Mouse (Mus musculus) forebrain, embryonic 13.5 days (tissue): ENCODE results near the gene Carm1. TPM values are rescaled to one million over a fixed set of nuclear protein-coding genes. Genes with fewer than 3 reads are reported as not detected.
A peak's percentile ranks its signal among the peaks of the same experiment; 100 is the strongest.

Experiments
- ATAC-seq: fragments of 200-750 bp; cut with Nextera tagmentation; 2 replicates; pipeline ENCODE4 v1.8.0; 2017
- H3K27ac ChIP-seq: fragments of 300-500 bp; sonication (generic); 2 replicates; pipeline ENCODE4 v1.5.1; 2015; ENCODE audit warnings: inconsistent platforms, mild to moderate bottlenecking, moderate library complexity
- H3K27me3 ChIP-seq: fragments of 300-500 bp; sonication (generic); 2 replicates; pipeline ENCODE4 v1.6.1; 2015; ENCODE audit warnings: mild to moderate bottlenecking, inconsistent platforms
- H3K36me3 ChIP-seq: fragments of 300-500 bp; sonication (generic); 2 replicates; pipeline ENCODE4 v1.6.1; 2015; ENCODE audit warnings: mild to moderate bottlenecking, inconsistent platforms; ENCODE audit not compliant: poor library complexity, severe bottlenecking
- H3K4me1 ChIP-seq: fragments of 300-500 bp; sonication (generic); 2 replicates; pipeline ENCODE4 v1.6.1; 2015; ENCODE audit warnings: inconsistent platforms
- H3K4me2 ChIP-seq: fragments of 300-500 bp; sonication (generic); 2 replicates; pipeline ENCODE4 v1.6.1; 2015; ENCODE audit warnings: inconsistent platforms, mild to moderate bottlenecking, moderate library complexity
- H3K4me3 ChIP-seq: fragments of 300-500 bp; sonication (generic); 2 replicates; pipeline ENCODE4 v1.5.1; 2015; ENCODE audit warnings: mild to moderate bottlenecking, inconsistent platforms
- H3K9ac ChIP-seq: fragments of 300-500 bp; sonication (generic); 2 replicates; pipeline ENCODE4 v1.6.1; 2015; ENCODE audit warnings: mild to moderate bottlenecking, inconsistent platforms
- H3K9me3 ChIP-seq: fragments of 300-500 bp; sonication (generic); replicated peaks from 2 replicates; pipeline ENCODE4 v1.6.1; 2016; ENCODE audit warnings: inconsistent platforms
- WGBS: fragments of 180-500 bp; shearing (Covaris S2); methylation state at CpG from one replicate; pipeline ENCODE4 v1.1.7; 2015; 5-methylcytosine and 5-hydroxymethylcytosine counted together
- polyA plus RNA-seq: library from polyadenylated mRNA; unstranded; fragments of >200 nt; fragmentation: Nextera tagmentation; extraction: Ambion mirVana; gene quantifications from 2 replicates; pipeline ENCODE4 v1.2.1, GENCODE M21; 2015

Gene Carm1
- polyA plus RNA-seq = 28.5 and 29.9 TPM in 2 replicates

- peak within 1 kb of the TSS; percentile 82 for H3K4me2 ChIP-seq
- 5% methylated on average over 4 of the region's 52 CpGs for WGBS
Measured at GRCm38 (mm10) chr9:21546789-21547074, at the start of gene Carm1. Carm1 (plus strand) TSS chr9:21546894.

GRCm38 (mm10) chr9:21497050-21497542, 49.6 kb upstream of the Carm1 start:
- Histone ChIP-seq H3K9ac (no peak overlapping the region), H3K27ac (no peak overlapping the region), H3K4me3 (no peak overlapping the region), H3K4me2 (no peak overlapping the region), H3K9me3 (no peaks in the 10 kb centered on the region), H3K27me3 (no peaks in the 10 kb centered on the region), H3K36me3 (peaks cover 47% of the 10 kb centered on the region), H3K4me1 (no peaks in the 10 kb centered on the region)
- WGBS = 90% methylated on average over 16 of the region's 16 CpGs
- no peak for ATAC-seq

More at GRCm38 (mm10) chr9:21546789-21547074, at the start of gene Carm1:
- H3K4me1 ChIP-seq = peaks cover 32% of the 10 kb centered on the region
- no peak; the same call in 1 of the 2 replicates for ATAC-seq
- peak within 1 kb of the TSS; percentile 76 for H3K4me3 ChIP-seq
- H3K9ac ChIP-seq = peak within 1 kb of the TSS; percentile 95
- H3K36me3 ChIP-seq = peaks cover 21% of the 10 kb centered on the region
- H3K27ac ChIP-seq = peak within 1 kb of the TSS; percentile 98
- no peaks in the 10 kb centered on the region for H3K9me3 ChIP-seq
- no peaks in the 10 kb centered on the region for H3K27me3 ChIP-seq

GRCm38 (mm10) chr9:21497664-21498063, 49.0 kb upstream of the Carm1 start:
- no peak overlapping the region for H3K9ac ChIP-seq
- H3K4me1 ChIP-seq = no peaks in the 10 kb centered on the region
- H3K36me3 ChIP-seq = peaks cover 44% of the 10 kb centered on the region
- no peaks in the 10 kb centered on the region for H3K27me3 ChIP-seq
- H3K4me2 ChIP-seq = no peak overlapping the region
- H3K27ac ChIP-seq = no peak overlapping the region
- 100% methylated on average over 2 of the region's 2 CpGs for WGBS
- no peak overlapping the region for H3K4me3 ChIP-seq
- H3K9me3 ChIP-seq = no peaks in the 10 kb centered on the region
- ATAC-seq = no peak

GRCm38 (mm10) chr9:21498284-21498902, 48.3 kb upstream of the Carm1 start:
- H3K27me3 ChIP-seq = no peaks in the 10 kb centered on the region
- H3K9me3 ChIP-seq = no peaks in the 10 kb centered on the region
- H3K4me1 ChIP-seq = no peaks in the 10 kb centered on the region
- no peak for ATAC-seq
- H3K36me3 ChIP-seq = peaks cover 51% of the 10 kb centered on the region
- no peak overlapping the region for H3K9ac ChIP-seq
- WGBS = 92% methylated on average over 12 of the region's 12 CpGs
- H3K4me3 ChIP-seq = no peak overlapping the region
- H3K4me2 ChIP-seq = no peak overlapping the region
- H3K27ac ChIP-seq = no peak overlapping the region

- H3K4me2 ChIP-seq = no peak overlapping the region
- WGBS = 97% methylated on average over 8 of the region's 8 CpGs
- no peak for ATAC-seq
Measured at GRCm38 (mm10) chr9:21503352-21503751, 43.3 kb upstream of the Carm1 start.

GRCm38 (mm10) chr9:21505767-21506166, 40.9 kb upstream of the Carm1 start:
- Histone ChIP-seq H3K4me2 (no peak overlapping the region), H3K9me3 (no peaks in the 10 kb centered on the region), H3K4me3 (no peak overlapping the region), H3K27me3 (no peaks in the 10 kb centered on the region), H3K9ac (no peak overlapping the region), H3K36me3 (peaks cover 64% of the 10 kb centered on the region), H3K27ac (no peak overlapping the region; the same call in 1 of the 2 replicates), H3K4me1 (peaks cover 12% of the 10 kb centered on the region)
- no peak for ATAC-seq

More at GRCm38 (mm10) chr9:21503352-21503751, 43.3 kb upstream of the Carm1 start:
- no peaks in the 10 kb centered on the region for H3K4me1 ChIP-seq
- no peak overlapping the region for H3K4me3 ChIP-seq
- H3K27ac ChIP-seq = no peak overlapping the region
- H3K9me3 ChIP-seq = no peaks in the 10 kb centered on the region
- no peak overlapping the region for H3K9ac ChIP-seq
- no peaks in the 10 kb centered on the region for H3K27me3 ChIP-seq
- H3K36me3 ChIP-seq = peaks cover 69% of the 10 kb centered on the region

GRCm38 (mm10) chr9:21507753-21508430, 38.8 kb upstream of the Carm1 start:
- H3K9ac ChIP-seq = no peak overlapping the region
- WGBS = 93% methylated on average over 15 of the region's 15 CpGs
- no peak overlapping the region for H3K4me2 ChIP-seq
- no peak for ATAC-seq
- no peaks in the 10 kb centered on the region for H3K9me3 ChIP-seq
- no peaks in the 10 kb centered on the region for H3K27me3 ChIP-seq
- no peak overlapping the region for H3K4me3 ChIP-seq
- H3K4me1 ChIP-seq = peaks cover 16% of the 10 kb centered on the region
- H3K27ac ChIP-seq = no peak overlapping the region
- H3K36me3 ChIP-seq = peaks cover 59% of the 10 kb centered on the region

- H3K9me3 ChIP-seq = no peaks in the 10 kb centered on the region
- H3K9ac ChIP-seq = no peak overlapping the region; the same call in 1 of the 2 replicates
- H3K27ac ChIP-seq = no peak overlapping the region
- 84% methylated on average over 7 of the region's 7 CpGs for WGBS
- no peak for ATAC-seq
- H3K4me1 ChIP-seq = peaks cover 16% of the 10 kb centered on the region
- peak overlapping the region; percentile 70 for H3K4me3 ChIP-seq
- no peaks in the 10 kb centered on the region for H3K27me3 ChIP-seq
- peak overlapping the region; percentile 68 for H3K4me2 ChIP-seq
- peaks cover 51% of the 10 kb centered on the region for H3K36me3 ChIP-seq
Measured at GRCm38 (mm10) chr9:21508871-21509404, 37.8 kb upstream of the Carm1 start.

- H3K4me1 ChIP-seq = peaks cover 16% of the 10 kb centered on the region
- no peaks in the 10 kb centered on the region for H3K9me3 ChIP-seq
- H3K9ac ChIP-seq = peak within 1 kb of the TSS; percentile 81
- H3K36me3 ChIP-seq = peaks cover 41% of the 10 kb centered on the region
- H3K27ac ChIP-seq = peak within 1 kb of the TSS; percentile 85
- H3K4me2 ChIP-seq = peak within 1 kb of the TSS; percentile 68
- under 1% methylated on average over 44 of the region's 44 CpGs for WGBS
- no peaks in the 10 kb centered on the region for H3K27me3 ChIP-seq
- peak; percentile 96 for ATAC-seq
- H3K4me3 ChIP-seq = peak within 1 kb of the TSS; percentile 70
Measured at GRCm38 (mm10) chr9:21509772-21510688, 36.7 kb upstream of the Carm1 start, which contains the start of gene Tmed1. Tmed1 (minus strand) TSS chr9:21510252.

- peak overlapping the region; percentile 85 for H3K27ac ChIP-seq
- peak overlapping the region; percentile 68 for H3K4me2 ChIP-seq
- no peaks in the 10 kb centered on the region for H3K27me3 ChIP-seq
- H3K4me1 ChIP-seq = peaks cover 16% of the 10 kb centered on the region
- H3K4me3 ChIP-seq = peak overlapping the region; percentile 70
- H3K9ac ChIP-seq = peak overlapping the region; percentile 81
- no peaks in the 10 kb centered on the region for H3K9me3 ChIP-seq
- ATAC-seq = no peak
- WGBS = 4% methylated on average over 7 of the region's 7 CpGs
- peaks cover 35% of the 10 kb centered on the region for H3K36me3 ChIP-seq
Measured at GRCm38 (mm10) chr9:21510689-21511015, 36.0 kb upstream of the Carm1 start.

- Histone ChIP-seq H3K4me2 (peak overlapping the region; percentile 68), H3K4me3 (peak overlapping the region; percentile 70), H3K27me3 (no peaks in the 10 kb centered on the region), H3K4me1 (peaks cover 16% of the 10 kb centered on the region), H3K27ac (peak overlapping the region; percentile 85), H3K9me3 (no peaks in the 10 kb centered on the region), H3K9ac (peak overlapping the region; percentile 81), H3K36me3 (peaks cover 31% of the 10 kb centered on the region)
- ATAC-seq = no peak
- WGBS = 78% methylated on average over 9 of the region's 9 CpGs
Measured at GRCm38 (mm10) chr9:21511052-21511451, 35.6 kb upstream of the Carm1 start.
